Mouse (Mus musculus): Measurements from ENCODE around the gene BC034090. TPM values are rescaled to one million over a fixed set of nuclear protein-coding genes. Genes with fewer than 3 reads are reported as not detected.
A peak's percentile ranks its signal among the peaks of the same experiment; 100 is the strongest.

Gene BC034090
- total RNA-seq, 2 experiments from 2014 or later = 7.9 to 10.7 TPM

DNA sequence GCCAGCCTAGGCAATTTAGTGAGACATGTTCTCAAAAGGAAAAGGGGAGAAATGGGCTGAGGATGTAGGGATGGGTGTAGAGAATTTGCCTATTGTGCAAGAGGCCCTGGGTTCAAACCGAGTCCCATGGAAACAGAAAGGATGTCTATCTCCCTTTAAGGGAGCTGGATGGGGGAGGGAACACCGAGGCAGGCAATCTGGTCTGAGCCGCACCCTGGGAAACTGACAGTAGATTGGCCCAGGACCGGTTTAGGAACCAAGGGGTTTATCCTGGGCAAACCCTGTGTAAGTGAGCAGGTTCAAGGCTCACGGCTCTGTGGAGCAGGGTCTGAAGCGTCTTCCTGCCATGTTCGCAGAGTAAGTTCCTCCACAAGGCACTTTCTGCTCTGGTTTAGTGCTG, 1.3 kb upstream of the BC034090 start:
- no peak for DNase-seq (ENCODE audit: low spot score in 2 of 2)

DNA sequence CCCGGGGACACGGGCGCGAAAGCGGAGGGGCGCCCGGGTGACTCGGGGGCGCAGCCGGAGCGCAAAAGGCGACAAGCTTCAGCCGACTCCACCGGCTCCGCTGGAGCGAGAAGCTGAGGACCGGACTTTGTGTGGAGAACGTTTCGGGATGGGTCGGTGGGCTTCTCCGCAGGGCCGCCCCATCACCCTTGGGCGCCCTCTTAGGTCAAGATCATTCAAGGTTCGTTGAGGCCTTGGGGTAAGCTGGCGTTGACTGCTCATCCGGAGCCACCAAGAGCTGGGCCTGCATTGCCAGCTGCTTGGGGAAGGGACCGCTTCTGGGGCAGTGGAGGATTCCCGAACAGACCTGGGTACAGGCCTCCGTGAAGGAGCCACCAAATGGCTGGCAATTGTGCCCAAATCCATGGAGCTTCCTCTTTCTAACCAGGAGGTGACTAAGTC, 547 bp upstream of the BC034090 start:
- DNase-seq (ENCODE audit: low spot score in 2 of 2) = no peak

DNA sequence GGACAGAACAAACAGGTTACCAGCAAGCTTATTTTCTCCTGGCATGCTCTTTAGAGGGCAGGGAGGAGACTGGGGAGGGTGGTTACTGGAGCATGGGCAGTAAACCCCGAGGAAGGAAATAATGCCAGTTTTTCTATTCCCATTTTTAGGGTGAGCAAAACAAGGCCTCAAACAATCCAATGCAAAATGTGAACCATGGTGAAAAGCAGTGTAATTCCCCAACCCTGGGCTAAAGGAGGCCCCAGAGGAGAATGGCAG, 1.8 kb downstream of the BC034090 start:
- no peak for DNase-seq (ENCODE audit: low spot score in 2 of 2)

DNA sequence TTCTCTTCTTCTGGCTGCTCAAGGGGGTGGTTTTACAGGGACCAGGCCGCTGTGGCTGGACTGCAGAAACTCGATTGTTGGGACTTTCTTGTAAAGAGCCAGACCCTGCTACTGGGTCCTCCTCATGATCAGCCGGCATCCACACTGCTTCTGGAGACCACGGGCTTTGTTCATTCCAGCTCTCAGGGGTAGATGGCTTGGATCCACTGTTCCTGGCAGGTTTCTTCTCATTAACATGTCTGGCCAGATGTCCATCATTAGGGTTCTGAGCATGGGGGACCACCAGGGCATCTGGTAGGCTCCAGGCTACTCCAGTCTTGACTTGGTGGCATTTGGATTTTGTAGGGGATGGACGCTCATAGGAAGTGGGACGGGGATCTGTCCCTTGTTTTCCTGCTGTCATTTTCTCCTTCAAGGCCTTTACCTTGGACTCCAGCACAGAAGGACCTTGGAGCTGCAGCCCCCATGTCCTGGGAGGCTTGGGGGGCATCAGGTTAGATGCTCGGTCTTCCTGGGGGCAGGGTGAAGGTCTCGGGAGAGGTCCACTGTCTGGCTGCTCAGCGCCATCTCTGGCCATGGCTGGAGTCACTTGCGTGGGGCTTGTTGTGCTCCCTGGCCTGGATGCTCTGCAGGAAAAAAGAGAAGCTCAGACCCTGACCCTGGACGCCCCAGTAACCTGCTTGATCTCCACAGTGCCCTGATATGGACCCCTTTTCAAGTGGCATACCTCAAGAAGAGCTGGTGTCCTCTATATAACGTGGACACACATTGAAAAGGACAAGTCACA, 2.4 kb downstream of the BC034090 start:
- DNase-seq (ENCODE audit: low spot score in 2 of 2) = no peak

DNA sequence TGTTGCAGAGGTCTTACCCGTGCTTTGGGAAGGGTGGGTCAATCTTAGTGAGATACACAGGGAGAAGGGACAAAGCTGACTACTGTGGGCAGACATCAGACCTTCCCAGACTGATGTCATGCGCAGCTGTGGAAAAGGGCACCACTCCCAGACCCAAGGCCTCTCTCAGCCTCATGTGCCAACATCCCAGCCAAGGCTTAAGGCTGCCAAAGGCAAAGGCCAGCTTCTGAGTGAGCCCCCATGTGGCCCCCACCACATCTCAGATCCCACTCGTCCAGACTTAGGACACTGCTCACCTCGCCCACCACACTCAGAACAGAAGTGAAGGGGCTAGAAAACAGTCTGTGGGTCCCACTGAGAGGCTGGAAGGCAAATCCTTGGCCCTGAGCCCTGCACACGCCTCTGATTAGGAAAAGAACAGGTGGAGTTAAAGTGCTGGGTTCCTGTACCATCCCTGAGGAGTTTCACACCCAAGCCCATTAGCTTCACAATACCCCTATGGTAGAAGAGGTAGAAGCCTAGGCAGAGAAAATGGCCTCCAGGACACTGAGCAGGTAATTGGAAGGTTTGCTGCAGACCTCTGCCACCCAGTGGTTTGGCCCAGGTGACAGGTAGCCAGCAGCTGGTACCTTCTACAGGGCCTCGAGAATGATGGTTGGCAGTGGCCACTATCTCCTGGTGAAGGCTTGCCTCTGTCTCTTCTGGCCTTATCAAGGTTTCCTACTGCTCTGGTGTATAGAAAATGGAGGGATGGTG, 4.1 kb downstream of the BC034090 start:
- no peak for DNase-seq (ENCODE audit: low spot score in 2 of 2)

DNA sequence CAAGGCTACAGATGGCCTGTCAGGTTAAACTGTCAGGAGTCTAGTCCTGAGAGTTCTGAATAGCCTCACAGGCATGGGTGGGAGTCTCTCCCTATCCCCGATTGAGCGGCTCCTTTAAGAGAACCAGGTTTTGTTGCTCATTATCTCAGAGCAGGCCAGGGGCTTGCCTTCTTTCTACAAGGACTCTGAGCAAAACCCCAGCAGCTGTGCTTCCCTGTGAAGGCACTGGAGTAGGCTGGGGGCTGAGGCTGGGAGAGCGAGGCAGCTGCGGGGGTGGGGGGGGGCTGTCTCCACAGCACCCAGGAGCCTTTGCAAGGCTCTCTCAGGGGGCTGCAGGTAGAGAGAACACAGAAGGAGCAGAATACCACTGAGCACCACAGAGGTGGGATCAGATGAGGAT, 5.1 kb downstream of the BC034090 start:
- no peak for DNase-seq (ENCODE audit: low spot score in 2 of 2)

DNA sequence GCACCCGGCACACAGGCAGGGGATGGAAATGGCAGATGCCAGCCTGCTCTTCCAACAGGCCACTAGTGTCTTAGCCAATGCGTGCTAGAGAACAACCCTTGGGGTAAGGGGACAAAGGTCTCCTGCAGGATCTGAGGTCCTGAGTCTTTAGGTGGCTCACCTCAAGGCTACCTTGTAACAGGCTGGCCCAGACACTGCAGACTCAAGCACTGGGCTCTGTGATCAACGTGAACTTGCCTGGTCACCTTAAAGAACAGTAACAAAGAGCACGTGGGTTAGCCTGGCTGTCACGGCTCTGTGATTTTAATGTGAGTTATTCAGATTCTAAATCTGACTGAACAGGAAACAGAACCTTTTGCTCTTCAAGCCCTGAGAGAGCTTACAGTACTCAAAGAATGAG, 6.1 kb downstream of the BC034090 start:
- no peak for DNase-seq (ENCODE audit: low spot score in 2 of 2)

DNA sequence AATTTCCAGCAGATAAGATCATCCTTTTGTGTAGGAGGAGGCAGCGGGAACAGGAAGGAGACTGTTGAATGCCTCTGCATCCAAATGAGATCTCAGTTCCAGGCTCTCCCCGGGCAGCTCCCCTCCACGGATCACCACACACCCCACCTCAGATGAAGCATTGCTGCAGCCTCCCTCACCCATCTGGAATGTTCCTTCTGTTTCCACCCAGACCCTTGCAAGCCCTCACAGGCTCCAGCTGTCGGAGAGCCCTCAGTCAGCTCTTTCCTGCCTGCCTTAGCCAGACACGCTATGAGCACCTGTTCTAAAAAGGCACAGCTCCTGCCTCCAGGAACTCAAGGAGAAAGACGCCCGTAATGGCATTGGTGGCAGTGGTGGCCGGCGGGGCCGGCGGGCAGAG, 6.9 kb downstream of the BC034090 start:
- peak in 1 of 2 experiments; percentile 64 for DNase-seq (ENCODE audit: low spot score in 2 of 2)

DNA sequence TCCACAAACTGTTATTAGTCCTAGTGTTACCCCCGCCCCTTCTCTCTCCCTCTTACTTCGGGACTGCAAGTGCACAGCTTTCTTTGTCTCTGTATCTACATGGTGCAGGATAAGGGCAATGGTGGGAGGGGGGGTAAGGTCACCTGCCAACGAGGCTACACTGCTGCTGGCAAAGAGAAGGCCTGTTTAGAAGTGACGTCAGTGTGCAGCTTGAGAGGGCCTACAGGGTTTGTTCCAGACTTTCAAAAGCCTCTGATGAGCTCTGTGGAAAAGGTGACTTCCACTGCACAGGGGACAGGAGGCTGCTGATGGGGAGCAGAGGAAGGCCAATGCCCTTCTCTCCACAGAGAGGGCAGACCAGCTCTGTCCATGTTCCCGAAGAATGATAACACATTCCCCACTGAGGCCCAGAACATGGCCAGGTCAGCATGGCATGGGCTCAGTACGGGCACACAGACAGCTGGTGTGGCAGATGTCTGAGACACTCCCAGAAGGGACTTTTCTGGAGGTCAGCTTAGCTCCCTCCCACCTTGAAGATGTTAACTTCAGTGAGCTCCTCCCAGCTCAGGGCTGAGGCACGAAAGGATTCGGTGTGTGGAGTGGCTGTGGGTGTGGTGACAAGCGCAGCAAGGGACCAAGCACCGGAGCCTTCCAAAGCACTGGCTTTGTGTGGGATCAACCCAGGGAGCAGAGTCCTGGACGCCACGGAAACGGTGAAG, 7.8 kb downstream of the BC034090 start:
- no peak for DNase-seq (ENCODE audit: low spot score in 2 of 2)

DNA sequence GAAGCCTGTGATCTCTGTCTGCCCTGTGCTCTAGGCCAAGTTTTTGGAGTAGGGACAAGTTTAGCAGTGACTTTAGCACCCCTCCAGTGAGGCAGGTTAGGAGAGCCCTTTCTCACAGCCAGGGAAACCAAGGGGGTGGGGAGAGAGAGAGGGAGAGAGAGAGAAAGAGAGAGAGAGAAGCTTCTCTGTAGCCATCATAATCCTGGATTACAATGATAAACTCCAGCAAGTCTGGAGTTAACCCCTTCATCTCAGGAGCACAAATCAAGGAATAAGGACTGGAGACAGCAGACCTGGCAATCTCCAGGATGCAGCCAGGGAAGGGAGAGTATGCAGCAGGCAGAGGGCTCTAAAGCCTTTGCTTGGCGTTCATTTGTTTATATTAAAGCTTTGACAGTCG, 8.6 kb downstream of the BC034090 start:
- DNase-seq (ENCODE audit: low spot score in 2 of 2) = no peak

DNA sequence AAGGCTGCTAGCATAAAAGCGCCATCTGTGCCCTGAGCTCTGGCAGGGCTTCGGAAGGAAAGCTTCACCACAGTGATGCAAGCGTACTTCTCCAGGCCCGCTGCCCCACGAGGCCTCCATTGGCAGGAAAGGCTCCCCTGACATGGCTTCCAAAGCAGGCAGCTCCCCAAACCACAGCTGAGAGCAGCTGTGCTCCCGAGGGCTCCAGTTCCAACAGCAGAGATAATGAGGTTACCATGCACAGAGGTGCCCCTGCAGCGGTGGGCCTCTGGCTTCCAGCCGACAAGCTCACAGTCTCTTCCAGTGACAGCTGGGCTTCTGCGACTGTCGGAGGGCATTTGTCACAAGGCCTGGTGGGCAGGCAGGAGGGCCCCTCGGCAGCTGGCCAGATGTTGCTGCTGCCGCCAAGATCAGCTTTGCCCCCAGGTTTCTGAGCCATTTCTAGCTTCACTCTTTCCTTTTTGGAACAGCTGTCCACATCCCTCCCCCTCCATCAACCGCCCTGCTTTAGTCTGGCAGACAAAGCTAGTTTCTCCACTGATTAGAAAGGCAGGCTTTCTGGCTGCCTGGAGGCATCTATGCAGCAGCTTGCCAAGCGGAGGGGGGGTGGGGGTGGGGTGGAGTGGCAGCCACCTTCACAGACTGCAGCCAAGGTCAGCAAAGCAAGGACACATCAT, 10.2 kb downstream of the BC034090 start:
- DNase-seq (ENCODE audit: low spot score in 2 of 2) = no peak

DNA sequence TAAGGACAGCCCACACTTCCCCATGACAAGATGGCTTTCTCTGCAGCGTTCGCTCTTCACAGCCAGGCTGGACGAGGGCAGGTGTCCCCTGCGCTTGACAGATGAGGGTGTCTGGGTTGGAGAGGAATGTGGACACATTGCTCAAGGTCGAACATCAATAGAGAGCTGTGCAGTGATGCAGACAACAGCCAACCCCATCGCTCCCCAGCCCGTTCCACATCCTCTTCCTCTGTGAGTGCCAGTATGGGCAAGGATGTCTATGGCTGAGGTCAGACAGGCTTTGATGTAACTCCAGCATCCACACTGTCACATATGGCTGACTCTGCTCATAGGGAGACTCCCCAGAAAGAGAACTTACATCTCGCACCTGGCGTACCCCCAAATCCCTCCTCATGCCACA, 10.9 kb downstream of the BC034090 start:
- no peak for DNase-seq (ENCODE audit: low spot score in 2 of 2)

DNA sequence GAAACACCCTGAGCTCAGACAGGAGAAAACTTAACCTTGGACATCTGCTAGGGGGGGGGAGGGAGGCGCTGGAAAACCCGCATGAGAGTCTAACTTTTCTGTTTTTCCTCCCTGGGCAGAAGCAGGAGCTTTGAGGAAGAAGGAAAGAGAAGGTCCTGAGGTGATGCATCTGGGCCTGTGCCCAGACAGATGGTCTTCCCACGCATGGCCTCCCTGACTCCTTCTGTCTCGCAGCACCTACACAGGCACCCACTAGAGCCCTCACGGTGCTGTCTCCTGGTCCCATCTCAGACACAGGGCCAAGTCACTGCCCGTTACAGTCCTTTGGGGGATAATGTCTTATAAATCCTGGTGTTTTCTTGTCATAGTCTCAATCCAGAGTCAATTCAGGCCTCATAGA, 11.5 kb downstream of the BC034090 start:
- DNase-seq (ENCODE audit: low spot score in 2 of 2) = no peak

DNA sequence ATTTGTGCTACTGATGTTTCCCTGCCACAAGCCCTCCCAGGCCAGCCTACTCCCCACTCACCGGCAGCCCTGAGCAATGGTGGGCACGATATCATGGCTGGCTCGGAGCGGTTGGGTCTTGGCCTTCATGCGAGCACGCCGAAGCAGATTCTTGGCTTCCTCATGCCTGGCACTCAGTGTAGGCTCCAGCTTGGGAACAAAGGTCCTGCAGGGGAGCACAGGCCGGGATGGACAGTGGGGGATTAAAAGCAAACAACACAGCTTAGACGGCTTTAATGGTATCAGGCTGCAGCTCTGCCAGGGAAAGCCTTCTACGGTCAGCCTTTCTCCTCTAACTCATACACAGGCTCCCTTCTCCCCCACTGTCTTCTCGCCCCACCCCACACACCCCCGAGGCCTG, 11.9 kb downstream of the BC034090 start:
- no peak for DNase-seq (ENCODE audit: low spot score in 2 of 2)

DNA sequence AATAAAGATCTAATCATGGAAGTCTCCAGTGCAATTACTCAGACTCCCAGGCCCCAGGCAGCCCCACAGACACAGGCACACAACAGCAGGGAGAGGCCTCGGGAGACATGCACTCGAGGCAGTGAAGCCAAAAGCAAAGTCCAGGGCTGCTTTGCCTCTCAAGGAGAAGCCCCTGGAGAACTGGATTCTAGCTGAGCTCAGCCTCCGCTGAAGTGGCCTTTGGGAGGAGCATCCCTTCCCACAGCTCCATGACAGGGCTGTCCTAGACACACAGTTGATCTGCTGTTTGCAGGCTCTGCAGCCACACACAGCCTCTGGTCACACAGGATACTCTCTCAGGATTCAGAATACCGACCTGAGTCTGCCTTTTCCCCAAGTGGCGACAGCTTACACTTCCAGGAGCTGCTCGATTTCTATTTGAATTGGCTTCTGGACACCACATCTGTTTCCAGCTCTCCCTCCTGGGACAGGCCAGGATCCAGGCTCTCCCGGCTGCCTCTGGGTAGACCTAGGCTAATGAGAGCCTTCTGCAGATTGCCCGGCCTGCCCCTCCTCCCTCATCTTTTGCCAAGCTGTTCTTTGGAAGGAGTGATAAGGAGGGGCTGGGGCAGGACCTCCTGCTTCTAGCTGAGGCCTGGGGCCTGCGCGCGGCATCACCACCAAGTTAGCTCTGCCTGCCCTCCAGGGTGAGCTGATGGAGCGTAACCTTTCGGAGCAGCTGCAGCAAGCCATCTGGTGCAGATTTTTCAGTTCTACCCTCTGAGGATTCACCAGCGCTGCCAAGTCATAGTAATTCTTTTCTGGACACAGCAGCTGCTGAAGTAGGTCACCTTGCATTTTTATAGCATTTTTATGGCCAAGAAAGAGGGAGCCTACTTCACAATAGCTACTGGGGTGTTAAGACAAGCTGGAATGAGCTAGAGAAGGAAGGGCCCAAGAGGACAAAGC, 14.5 kb downstream of the BC034090 start:
- DNase-seq (ENCODE audit: low spot score in 2 of 2) = no peak

DNA sequence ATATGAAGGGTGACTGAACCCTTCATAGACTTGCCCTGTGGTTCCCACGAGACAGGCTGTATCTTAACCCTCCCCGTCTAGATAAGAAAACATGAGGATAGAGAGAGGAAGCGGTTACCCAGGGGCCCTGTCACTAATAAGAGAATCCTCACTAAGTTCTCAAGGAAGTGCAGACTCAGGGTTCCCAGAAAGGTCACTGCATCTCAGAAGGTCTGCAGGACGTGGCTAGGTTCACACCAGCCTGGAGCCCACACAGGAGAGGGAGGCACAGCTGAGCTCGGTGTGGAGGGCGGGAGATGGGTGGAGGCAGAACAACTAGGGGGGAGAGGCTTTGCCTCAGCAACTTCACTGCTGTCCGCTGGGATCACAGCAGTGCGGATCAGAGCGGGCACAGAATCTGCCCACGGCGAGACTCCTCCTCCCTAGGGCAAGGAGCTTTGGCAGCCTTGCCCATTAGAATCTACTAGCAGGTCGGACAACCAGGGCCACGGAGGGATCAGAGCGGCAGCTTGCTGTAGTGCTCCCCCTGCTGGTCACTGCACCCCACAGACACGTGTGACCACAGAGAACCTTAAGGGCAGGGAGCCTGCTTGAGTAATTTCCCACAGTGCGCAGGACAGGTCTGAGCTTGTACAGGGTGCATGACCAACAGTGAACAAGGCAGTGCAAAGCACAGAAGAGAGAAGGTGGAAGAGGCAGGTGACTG, 20.2 kb downstream of the BC034090 start:
- peak; percentile 81 to 84 for DNase-seq (ENCODE audit: low spot score in 2 of 2)

DNA sequence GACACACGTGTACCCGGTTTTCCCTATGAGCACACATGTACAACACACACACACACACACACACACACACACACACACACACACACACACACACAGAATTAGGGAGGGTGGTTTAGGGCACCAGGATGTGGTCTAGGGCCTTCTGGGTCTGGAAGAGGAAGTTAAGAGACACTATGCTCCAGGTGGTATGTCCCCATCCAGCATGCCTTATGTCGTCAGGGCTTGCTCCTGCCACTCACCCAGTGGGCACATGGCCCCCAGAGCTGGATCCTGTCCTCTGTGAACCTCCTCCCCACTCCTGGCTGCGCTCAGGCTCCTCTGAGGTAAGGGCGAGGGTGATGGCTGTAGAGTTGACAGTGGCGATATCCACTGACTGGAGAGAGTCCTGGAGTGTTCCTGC, 21.2 kb downstream of the BC034090 start:
- no peak for DNase-seq (ENCODE audit: low spot score in 2 of 2)

DNA sequence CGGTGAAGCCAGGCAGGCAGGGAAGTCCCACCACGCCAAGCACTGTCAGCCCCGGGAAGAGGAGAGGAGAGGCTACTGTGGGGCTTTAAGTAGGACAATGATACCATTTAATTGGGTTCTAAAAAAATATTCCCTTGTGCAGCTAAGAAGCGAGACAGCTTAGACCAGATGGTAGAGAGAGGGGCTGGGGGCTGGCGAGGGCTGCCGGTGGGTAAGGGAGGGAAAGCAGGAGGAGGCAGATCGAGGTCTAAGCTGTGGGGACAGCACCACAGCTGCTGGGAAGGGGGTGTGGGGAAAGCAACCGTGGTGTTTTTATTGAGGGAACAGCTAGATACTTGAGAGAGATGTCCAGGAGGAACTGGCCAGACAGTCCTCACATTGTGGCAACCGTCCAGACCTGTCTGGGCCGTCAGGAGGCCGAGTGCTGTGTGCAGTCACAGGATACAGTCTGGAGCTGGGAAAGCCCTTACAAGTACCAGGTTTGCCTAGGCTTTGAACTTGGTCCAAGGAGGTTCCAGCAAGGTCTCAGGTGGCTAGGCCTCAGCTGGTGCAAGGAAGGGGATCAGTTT, 22.1 kb downstream of the BC034090 start:
- DNase-seq (ENCODE audit: low spot score in 2 of 2) = no peak

DNA sequence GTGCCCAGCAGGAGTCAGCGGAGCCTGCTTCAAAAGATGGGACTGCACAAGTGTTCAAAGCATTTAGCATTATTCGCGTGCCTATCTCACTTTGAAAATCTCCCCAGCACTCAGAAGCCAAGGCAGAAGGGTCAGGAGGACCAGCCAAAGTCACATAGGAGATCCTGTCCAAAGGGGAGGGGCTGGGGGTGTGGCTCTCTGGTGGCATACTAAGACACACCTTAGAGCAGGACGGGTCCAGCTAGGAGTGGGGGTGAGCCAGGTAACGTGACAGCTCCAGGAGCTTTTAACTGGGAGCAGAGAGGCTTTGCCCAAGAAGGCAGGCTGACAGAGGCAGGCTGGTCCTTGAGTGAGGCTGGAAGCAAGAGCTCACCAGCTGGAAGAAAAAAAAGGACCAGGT, 25.3 kb downstream of the BC034090 start:
- no peak for DNase-seq (ENCODE audit: low spot score in 2 of 2)
